Mouse (Mus musculus) MEL (cell line): ENCODE results near the gene Cd151. TPM values are rescaled to one million over a fixed set of nuclear protein-coding genes. Genes with fewer than 3 reads are reported as not detected.
A peak's percentile ranks its signal among the peaks of the same experiment; 100 is the strongest.

Source experiments
- DNase-seq: peaks from one replicate; pipeline ENCODE4 v3.0.0; 2011; ENCODE audit warnings: low read depth, low spot score
- H3K27ac ChIP-seq: 2 replicates; pipeline ENCODE4 v1.5.1; 2012; ENCODE audit warnings: low read depth, mild to moderate bottlenecking, control low read depth, low read length, moderate library complexity; ENCODE audit not compliant: control insufficient read depth
- H3K27me3 ChIP-seq, 2 experiments: fragments of 150-350 bp in 1 of 2; sonication (generic) in 1 of 2; 2 replicates each; pipeline ENCODE4 v1.6.1; 2012; ENCODE audit warnings: low read length in 2 of 2, mild to moderate bottlenecking in 2 of 2, improper control_type of control experiment in 1 of 2, moderate library complexity in 1 of 2; ENCODE audit not compliant: insufficient read depth in 2 of 2, control insufficient read depth in 1 of 2
- H3K36me3 ChIP-seq, 2 experiments: 2 replicates each; pipeline ENCODE4 v1.6.1; 2012 to 2014; ENCODE audit warnings: low read length in 2 of 2, improper control_type of control experiment in 1 of 2, inconsistent platforms in 1 of 2, mild to moderate bottlenecking in 1 of 2; ENCODE audit not compliant: insufficient read depth in 2 of 2, control insufficient read depth in 1 of 2
- H3K4me1 ChIP-seq, 2 experiments: fragments of 150-350 bp in 1 of 2; sonication (generic) in 1 of 2; 2 replicates each; pipeline ENCODE4 v1.6.1; 2012; ENCODE audit warnings: low read length in 2 of 2, improper control_type of control experiment in 1 of 2, mild to moderate bottlenecking in 1 of 2; ENCODE audit not compliant: insufficient read depth in 2 of 2, control insufficient read depth in 1 of 2
- H3K4me3 ChIP-seq, 2 experiments: fragments of 150-350 bp in 1 of 2; sonication (generic) in 1 of 2; 2 replicates each; pipeline ENCODE4 v1.5.1; 2012; ENCODE audit warnings: low read depth in 2 of 2, low read length in 2 of 2, mild to moderate bottlenecking in 2 of 2, moderate library complexity in 2 of 2, control low read depth in 1 of 2, improper control_type of control experiment in 1 of 2; ENCODE audit not compliant: control insufficient read depth in 1 of 2, insufficient read depth in 1 of 2
- H3K79me2 ChIP-seq: 2 replicates; pipeline ENCODE4 v1.6.1; 2012; ENCODE audit warnings: mild to moderate bottlenecking, low read length, moderate library complexity; ENCODE audit not compliant: control insufficient read depth, poor library complexity, insufficient read depth
- H3K9ac ChIP-seq: 2 replicates; pipeline ENCODE4 v1.6.1; 2012; ENCODE audit warnings: low read depth, mild to moderate bottlenecking, control low read depth, low read length, moderate library complexity; ENCODE audit not compliant: control insufficient read depth, poor library complexity, severe bottlenecking
- H3K9me3 ChIP-seq: fragments of 150-350 bp; sonication (generic); replicated peaks from 2 replicates; pipeline ENCODE4 v1.6.1; 2012; ENCODE audit warnings: mild to moderate bottlenecking, low read length, improper control_type of control experiment, moderate library complexity; ENCODE audit not compliant: insufficient read depth
- BHLHE40 ChIP-seq: IDR thresholded peaks from 2 replicates; pipeline ENCODE4 v1.6.1; 2012; ENCODE audit warnings: low read depth, mild to moderate bottlenecking, inconsistent platforms, low read length, improper control_type of control experiment, borderline replicate concordance
- CHD2 ChIP-seq: IDR thresholded peaks from 2 replicates; pipeline ENCODE4 v1.6.1; 2011; ENCODE audit warnings: low read length, improper control_type of control experiment
- CTCF ChIP-seq, 3 experiments: IDR thresholded peaks in 2 of 3; conservative IDR thresholded peaks in 1 of 3; 2 replicates each; pipeline ENCODE4 v1.5.1; 2011 to 2012; ENCODE audit warnings: low read length in 3 of 3, low read depth in 2 of 3, mild to moderate bottlenecking in 2 of 3, improper control_type of control experiment in 1 of 3, inconsistent platforms in 1 of 3, mixed read lengths in 1 of 3, moderate library complexity in 1 of 3; ENCODE audit not compliant: control insufficient read depth in 1 of 3, insufficient read depth in 1 of 3, poor library complexity in 1 of 3, severe bottlenecking in 1 of 3
- E2F4 ChIP-seq: IDR thresholded peaks from 2 replicates; pipeline ENCODE4 v1.6.1; 2011; ENCODE audit warnings: low read depth, low read length, improper control_type of control experiment, borderline replicate concordance
- EP300 ChIP-seq, 2 experiments: IDR thresholded peaks; 2 replicates each; pipeline ENCODE4 v1.6.1; 2011; ENCODE audit warnings: improper control_type of control experiment in 2 of 2, low read length in 2 of 2, low read depth in 1 of 2, mild to moderate bottlenecking in 1 of 2
- ETS1 ChIP-seq: IDR thresholded peaks from 2 replicates; pipeline ENCODE4 v1.6.1; 2012; ENCODE audit warnings: low read depth, mild to moderate bottlenecking, inconsistent platforms, low read length, improper control_type of control experiment, moderate library complexity
- GATA1 ChIP-seq: IDR thresholded peaks from 2 replicates; pipeline ENCODE4 v1.6.1; 2011; ENCODE audit warnings: low read depth, low read length, improper control_type of control experiment
- HCFC1 ChIP-seq: IDR thresholded peaks from 2 replicates; pipeline ENCODE4 v1.6.1; 2012; ENCODE audit warnings: low read depth, mild to moderate bottlenecking, inconsistent platforms, low read length, improper control_type of control experiment, moderate library complexity
- JUND ChIP-seq: IDR thresholded peaks from 2 replicates; pipeline ENCODE4 v1.6.1; 2011; ENCODE audit warnings: low read depth, mild to moderate bottlenecking, improper control_type of control experiment, low read length
- KAT2A ChIP-seq: conservative IDR thresholded peaks from 2 replicates; pipeline ENCODE4 v1.6.1; 2012; ENCODE audit warnings: low read depth, low read length, improper control_type of control experiment, inconsistent platforms
- MAFK ChIP-seq: IDR thresholded peaks from 2 replicates; pipeline ENCODE4 v1.6.1; 2011; ENCODE audit warnings: low read depth, mild to moderate bottlenecking, low read length, improper control_type of control experiment, borderline replicate concordance
- MAX ChIP-seq: IDR thresholded peaks from 2 replicates; pipeline ENCODE4 v1.6.1; 2011; ENCODE audit warnings: low read length, improper control_type of control experiment
- MAZ ChIP-seq: IDR thresholded peaks from 2 replicates; pipeline ENCODE4 v1.6.1; 2012; ENCODE audit warnings: low read depth, mild to moderate bottlenecking, inconsistent platforms, low read length, improper control_type of control experiment
- MEF2A ChIP-seq: IDR thresholded peaks from 2 replicates; pipeline ENCODE4 v1.6.1; 2014; ENCODE audit warnings: low read depth, mild to moderate bottlenecking, inconsistent platforms, low read length, improper control_type of control experiment; ENCODE audit not compliant: poor library complexity, insufficient replicate concordance, severe bottlenecking; ENCODE audit errors: extremely low read depth
- MYC ChIP-seq: IDR thresholded peaks from 2 replicates; pipeline ENCODE4 v1.6.1; 2011; ENCODE audit warnings: low read depth, mild to moderate bottlenecking, low read length, improper control_type of control experiment, moderate library complexity
- NELFE ChIP-seq: IDR thresholded peaks from 2 replicates; pipeline ENCODE4 v1.6.1; 2011; ENCODE audit warnings: low read depth, low read length, improper control_type of control experiment
- POLR2A ChIP-seq, 2 experiments: IDR thresholded peaks; 2 replicates each; pipeline ENCODE4 v1.6.1; 2011 to 2012; ENCODE audit warnings: low read length in 2 of 2, mild to moderate bottlenecking in 2 of 2, control low read depth in 1 of 2, improper control_type of control experiment in 1 of 2, low read depth in 1 of 2, moderate library complexity in 1 of 2; ENCODE audit not compliant: control insufficient read depth in 1 of 2, insufficient read depth in 1 of 2, poor library complexity in 1 of 2
- POLR2AphosphoS2 ChIP-seq: IDR thresholded peaks from 2 replicates; pipeline ENCODE4 v1.6.1; 2011; ENCODE audit warnings: low read length, improper control_type of control experiment
- POLR2AphosphoS5 ChIP-seq: IDR thresholded peaks from 2 replicates; pipeline ENCODE4 v1.6.1; 2012; ENCODE audit warnings: low read depth, borderline replicate concordance, mild to moderate bottlenecking, inconsistent platforms, low read length, moderate library complexity, mixed read lengths
- RAD21 ChIP-seq: IDR thresholded peaks from 2 replicates; pipeline ENCODE4 v1.6.1; 2011; ENCODE audit warnings: mild to moderate bottlenecking, low read depth, low read length, improper control_type of control experiment
- RCOR1 ChIP-seq: IDR thresholded peaks from 2 replicates; pipeline ENCODE4 v1.6.1; 2012; ENCODE audit warnings: low read depth, mild to moderate bottlenecking, inconsistent platforms, low read length, improper control_type of control experiment
- SMC3 ChIP-seq: IDR thresholded peaks from 2 replicates; pipeline ENCODE4 v1.6.1; 2011; ENCODE audit warnings: low read depth, low read length, improper control_type of control experiment
- TAL1 ChIP-seq: IDR thresholded peaks from 2 replicates; pipeline ENCODE4 v1.6.1; 2012; ENCODE audit warnings: mild to moderate bottlenecking, inconsistent platforms, low read length, moderate library complexity, mixed read lengths
- UBTF ChIP-seq: IDR thresholded peaks from 2 replicates; pipeline ENCODE4 v1.6.1; 2012; ENCODE audit warnings: low read depth, mild to moderate bottlenecking, inconsistent platforms, low read length, improper control_type of control experiment, moderate library complexity, borderline replicate concordance; ENCODE audit not compliant: insufficient read depth
- USF1 ChIP-seq: IDR thresholded peaks from 2 replicates; pipeline ENCODE4 v1.6.1; 2014; ENCODE audit warnings: low read depth, mild to moderate bottlenecking, inconsistent platforms, low read length, improper control_type of control experiment, moderate library complexity
- USF2 ChIP-seq, 2 experiments: IDR thresholded peaks; 2 replicates each; pipeline ENCODE4 v1.6.1; 2011 to 2012; ENCODE audit warnings: improper control_type of control experiment in 2 of 2, low read length in 2 of 2, borderline replicate concordance in 1 of 2, inconsistent platforms in 1 of 2, low read depth in 1 of 2, mild to moderate bottlenecking in 1 of 2; ENCODE audit not compliant: insufficient read depth in 1 of 2
- ZC3H11A ChIP-seq: IDR thresholded peaks from 2 replicates; pipeline ENCODE4 v1.6.1; 2012; ENCODE audit warnings: low read depth, mild to moderate bottlenecking, inconsistent platforms, low read length, improper control_type of control experiment
- ZKSCAN1 ChIP-seq: IDR thresholded peaks from 2 replicates; pipeline ENCODE4 v1.6.1; 2012; ENCODE audit warnings: low read depth, mild to moderate bottlenecking, inconsistent platforms, low read length, improper control_type of control experiment, moderate library complexity
- ZMIZ1 ChIP-seq: IDR thresholded peaks from 2 replicates; pipeline ENCODE4 v1.6.1; 2012; ENCODE audit warnings: low read depth, mild to moderate bottlenecking, inconsistent platforms, low read length, improper control_type of control experiment, moderate library complexity
- ZNF384 ChIP-seq: IDR thresholded peaks from 2 replicates; pipeline ENCODE4 v1.6.1; 2012; ENCODE audit warnings: low read depth, mild to moderate bottlenecking, inconsistent platforms, low read length, improper control_type of control experiment
- polyA plus RNA-seq, 2 experiments: library from polyadenylated mRNA; stranded (reverse) in 1 of 2; unstranded in 1 of 2; fragments of >175 nt in 1 of 2; fragments of >200 nt in 1 of 2; gene quantifications; 2 replicates each; pipeline versions ENCODE4 v1.2.1 to v1.2.4; 2012; ENCODE audit warnings: low replicate concordance in 2 of 2, low read depth in 1 of 2; ENCODE audit not compliant: insufficient read length in 2 of 2, insufficient read depth in 1 of 2, missing spikeins in 1 of 2
- total RNA-seq: library from RNA; depleted of rRNA; stranded (reverse); fragments of 300-350 nt; gene quantifications from 2 replicates; pipeline ENCODE4 v1.2.3, GENCODE M21; 2012

Gene Cd151
- total and polyA plus RNA-seq, 3 experiments = 40.6 to 86.6 TPM; not detected in 1

DNA sequence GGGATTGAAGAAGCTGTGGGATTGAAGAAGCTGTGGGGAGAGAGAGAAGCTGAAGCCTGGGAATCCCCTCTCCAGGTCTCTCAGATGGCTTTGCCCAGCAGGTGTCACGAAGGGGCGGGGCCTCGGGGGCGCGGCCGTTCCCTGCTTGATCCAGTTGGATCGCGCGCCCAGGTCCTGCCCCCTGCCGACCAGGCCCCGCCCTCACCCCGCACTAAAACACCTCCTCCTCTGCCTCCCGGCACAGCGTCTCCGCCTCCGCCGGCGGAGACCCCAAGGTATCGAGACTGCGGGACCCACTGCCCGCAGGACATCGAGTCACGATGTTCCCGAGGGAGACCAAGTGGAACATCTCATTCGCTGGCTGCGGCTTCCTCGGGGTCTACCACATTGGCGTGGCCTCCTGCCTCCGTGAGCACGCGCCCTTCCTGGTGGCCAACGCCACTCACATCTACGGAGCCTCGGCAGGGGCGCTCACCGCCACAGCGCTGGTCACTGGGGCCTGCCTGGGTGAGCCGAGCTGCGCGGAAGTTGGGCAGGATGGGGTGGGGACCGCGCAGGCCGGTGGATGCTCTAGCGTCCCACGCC, 12.1 kb upstream of the Cd151 start, which contains the start of gene Pnpla2 (continued):
- TF ChIP-seq MAZ (no peak), CHD2 (no peak), NELFE (peak; percentile 72), RCOR1 (no peak), JUND (no peak), ZKSCAN1 (no peak), MEF2A (no peak), ETS1 (no peak), TAL1 (no peak), SMC3 (no peak), MAFK (no peak), USF2 (IDR thresholded peaks at IDR 0.05; ENCODE audit: borderline replicate concordance in 1 of 2, insufficient read depth in 1 of 2, low read depth in 1 of 2, low read length in 2 of 2) (no peak), E2F4 (no peak), EP300 (IDR thresholded peaks at IDR 0.05; ENCODE audit: low read depth in 1 of 2, low read length in 2 of 2) (no peak), UBTF (peak; percentile 89; the same call in 1 of the 2 replicates), BHLHE40 (no peak), GATA1 (no peak), RAD21 (no peak)

DNA sequence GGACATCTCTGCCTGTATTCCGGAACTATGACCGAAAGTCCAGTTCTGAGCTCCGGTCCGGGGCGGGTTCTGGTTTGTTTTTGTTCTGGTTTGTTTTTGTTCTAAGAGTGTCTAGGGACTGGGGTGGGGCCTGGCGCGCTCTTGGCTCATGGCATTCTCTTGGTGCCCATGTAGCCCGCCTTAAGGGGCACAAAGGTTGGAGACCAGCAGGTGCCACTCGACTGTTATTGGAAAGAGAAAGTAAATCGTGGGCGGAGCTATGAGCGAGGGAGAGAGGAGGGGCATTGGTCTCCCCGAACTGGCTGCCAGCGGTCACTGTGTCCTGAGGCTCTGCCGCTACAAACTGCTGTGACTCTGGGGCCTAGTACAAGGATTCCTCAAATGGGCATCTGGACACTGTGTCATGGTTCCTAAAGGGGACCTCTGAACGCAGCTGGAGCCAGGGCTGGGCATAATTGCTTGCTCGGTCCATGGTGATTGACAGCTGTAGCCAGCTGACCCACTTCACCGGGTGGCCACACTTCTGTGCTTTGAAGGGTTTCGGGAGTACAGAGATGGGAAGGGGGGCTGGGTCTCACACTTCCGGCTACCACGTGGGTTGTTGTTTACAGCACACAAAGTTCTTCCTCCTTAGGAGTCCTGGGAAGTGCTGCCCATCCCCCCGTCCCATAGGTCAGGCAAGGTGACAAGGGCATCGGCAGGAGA, 11.4 kb upstream of the Cd151 start:
- Histone ChIP-seq H3K4me1 (peaks cover 0 to 6% of the 10 kb centered on the region in 2 experiments; a peak in 1 of 4 replicates), H3K36me3 (peaks cover 0 to under 1% of the 10 kb centered on the region in 2 experiments; a peak in 2 of 4 replicates), H3K9me3 (no peaks in the 10 kb centered on the region), H3K27ac (0 out of 2 replicates have a peak overlapping the region, but pooled peaks have one; percentile 15), H3K4me3 (peak overlapping the region; percentile 78 to 89), H3K27me3 (no peaks in the 10 kb centered on the region), H3K9ac (peak overlapping the region; percentile 72), H3K79me2 (peaks cover under 1% of the 10 kb centered on the region)
- peak; percentile 62 for DNase-seq
- TF ChIP-seq MYC (0 out of 2 replicates have a peak, but pooled peaks have one; percentile 28), EP300 (IDR thresholded peaks at IDR 0.05; ENCODE audit: low read depth in 1 of 2, low read length in 2 of 2) (no peak), BHLHE40 (no peak), USF2 (IDR thresholded peaks at IDR 0.05; ENCODE audit: borderline replicate concordance in 1 of 2, insufficient read depth in 1 of 2, low read depth in 1 of 2, low read length in 2 of 2) (no peak), POLR2AphosphoS5 (no peak), TAL1 (no peak), POLR2A (IDR thresholded peaks at IDR 0.05; ENCODE audit: control insufficient read depth in 1 of 2, insufficient read depth in 1 of 2, low read depth in 1 of 2, low read length in 2 of 2, poor library complexity in 1 of 2) (no peak), MAX (peak; percentile 95), CHD2 (no peak; the same call in 1 of the 2 replicates), GATA1 (no peak), JUND (no peak), CTCF (IDR thresholded peaks at IDR 0.05 in 2 of 3, conservative IDR thresholded peaks at IDR 0.05 in 1 of 3; ENCODE audit: control insufficient read depth in 1 of 3, insufficient read depth in 1 of 3, low read depth in 2 of 3, low read length in 3 of 3, poor library complexity in 1 of 3, severe bottlenecking in 1 of 3) (no peak), NELFE (no peak), SMC3 (no peak), ZMIZ1 (no peak), HCFC1 (no peak; the same call in 1 of the 2 replicates), E2F4 (no peak), ZC3H11A (no peak), KAT2A (no peak), ZNF384 (no peak), ETS1 (no peak), MEF2A (no peak), POLR2AphosphoS2 (no peak), ZKSCAN1 (no peak), RCOR1 (no peak), USF1 (peak; percentile 59; the same call in 1 of the 2 replicates)
